Mouse (Mus musculus): ENCODE data around the gene C1qa.
A peak's percentile ranks its signal among the peaks of the same experiment; 100 is the strongest.

Gene C1qa

DNA sequence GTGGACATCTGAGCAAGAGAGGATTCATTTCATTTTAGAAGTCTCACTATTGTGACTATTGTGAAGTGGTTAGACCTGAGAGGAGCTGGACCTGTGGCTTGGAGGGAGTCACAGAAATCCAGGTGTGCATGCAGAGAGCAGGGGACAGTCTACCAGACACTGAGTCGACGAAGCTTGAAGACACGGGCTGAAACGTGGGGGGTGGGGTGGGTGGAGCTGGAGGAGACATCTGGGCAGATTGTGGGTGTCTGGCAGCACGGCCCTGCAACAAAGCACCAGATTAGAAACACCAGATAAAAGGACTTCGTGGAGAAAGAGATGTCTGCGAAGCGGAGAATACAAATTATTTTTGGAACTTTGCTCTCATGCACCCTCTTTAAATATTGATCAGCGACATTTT lies 35.1 kb downstream of the C1qa start:
- no peak for DNase-seq (ENCODE audit: low read depth, low spot score)

DNA sequence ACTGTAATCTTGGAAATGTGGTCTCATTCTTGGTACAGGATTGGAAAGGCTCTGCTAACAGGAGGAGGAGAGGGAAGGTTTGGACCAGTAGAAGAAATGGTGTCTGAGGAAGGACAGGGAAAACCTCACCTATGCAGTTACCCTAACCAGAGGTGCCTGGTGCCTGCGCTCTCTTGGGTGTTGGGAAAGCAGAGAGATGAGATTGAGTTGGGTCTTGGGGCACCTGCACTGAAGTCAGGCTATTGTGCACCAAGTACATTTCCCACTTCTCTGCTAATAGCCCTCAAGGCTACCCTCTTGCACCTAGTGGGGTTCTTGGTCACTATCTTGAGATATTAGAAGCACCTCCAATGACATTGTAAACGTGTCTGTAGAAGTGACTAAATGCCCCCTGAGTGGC lies 36.2 kb downstream of the C1qa start:
- no peak for DNase-seq (ENCODE audit: low read depth, low spot score)

DNA sequence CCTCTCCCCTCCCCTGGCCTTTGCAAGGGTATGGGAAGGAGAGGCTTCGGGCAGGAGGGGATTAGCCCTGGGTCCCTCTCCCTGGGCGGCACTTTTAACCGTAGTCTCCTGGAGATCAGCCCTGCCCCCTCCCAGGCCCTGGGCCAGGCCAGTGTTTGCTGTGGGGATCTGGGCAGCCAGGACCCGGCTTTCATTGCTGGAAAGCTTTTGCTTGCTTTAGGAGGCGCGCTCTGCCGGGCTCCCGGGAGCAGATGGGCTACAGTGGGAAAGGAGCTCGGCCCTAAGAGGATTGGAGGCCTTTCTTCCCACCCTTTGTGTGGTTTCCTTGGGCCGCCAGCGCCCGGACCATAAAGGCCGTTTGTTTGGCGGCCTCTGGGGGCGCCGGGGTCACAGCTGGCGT lies 36.8 kb downstream of the C1qa start:
- DNase-seq (ENCODE audit: low read depth, low spot score), result no peak

DNA sequence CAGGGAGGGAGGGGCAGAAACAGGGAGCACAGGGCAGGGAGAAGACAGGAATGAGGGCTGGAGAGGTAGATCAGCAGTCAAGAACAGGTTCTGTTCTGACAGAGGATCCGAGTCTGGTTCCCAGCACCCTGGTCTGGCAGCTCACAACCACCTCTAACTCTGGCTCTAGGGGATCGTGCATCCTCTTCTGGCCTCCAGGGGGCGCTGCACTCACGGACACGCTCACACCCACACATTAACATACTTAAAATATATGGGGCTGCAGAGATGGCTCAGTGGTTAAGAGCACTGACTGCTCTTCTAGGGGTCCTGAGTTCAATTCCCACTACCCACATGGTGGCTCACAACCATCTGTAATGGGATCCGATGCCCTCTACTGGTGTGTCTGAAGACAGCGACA lies 38.6 kb downstream of the C1qa start:
- peak; percentile 24 for DNase-seq (ENCODE audit: low read depth, low spot score)

DNA sequence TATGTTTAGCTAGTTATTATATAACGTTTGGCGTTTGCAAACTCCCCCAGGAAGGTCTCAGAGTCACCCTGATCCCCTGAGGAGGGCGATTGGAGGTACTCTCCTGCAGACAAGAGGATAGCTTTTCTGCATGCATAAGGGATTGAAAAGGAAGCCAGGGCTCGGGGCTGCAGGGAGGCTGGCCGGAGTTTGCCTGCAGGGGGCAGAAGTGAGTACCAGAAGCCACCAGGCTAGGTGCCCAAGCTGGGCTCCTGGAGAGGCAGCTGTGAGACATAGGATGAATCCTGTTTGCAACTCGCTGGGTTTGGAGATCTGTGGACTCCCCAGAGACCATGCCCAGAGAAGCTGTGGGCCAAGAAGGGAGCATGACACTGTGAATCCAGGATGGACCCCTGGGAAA lies 43.5 kb downstream of the C1qa start:
- peak; percentile 6 for DNase-seq (ENCODE audit: low read depth, low spot score)

DNA sequence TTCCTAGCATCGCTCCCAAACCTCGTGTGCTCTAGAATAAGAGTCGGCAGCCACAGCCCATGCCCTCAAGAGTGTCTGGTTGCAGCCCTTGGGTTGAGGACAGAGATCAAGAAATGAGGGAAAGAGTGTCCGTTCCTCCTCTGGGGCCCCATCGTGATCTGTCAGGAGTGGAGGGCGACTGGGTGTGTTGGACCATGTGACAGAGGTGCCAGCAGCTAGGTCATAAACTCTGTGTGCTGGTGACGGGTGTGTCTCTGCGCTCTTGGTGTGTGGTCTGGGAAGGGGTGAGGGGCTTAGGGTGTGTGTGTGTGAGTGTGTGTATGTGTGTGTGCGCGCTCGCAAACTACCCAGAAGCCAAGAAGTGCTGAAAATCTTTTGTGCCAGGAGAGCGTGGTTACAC lies 45.6 kb downstream of the C1qa start:
- no peak for DNase-seq (ENCODE audit: low read depth, low spot score)

DNA sequence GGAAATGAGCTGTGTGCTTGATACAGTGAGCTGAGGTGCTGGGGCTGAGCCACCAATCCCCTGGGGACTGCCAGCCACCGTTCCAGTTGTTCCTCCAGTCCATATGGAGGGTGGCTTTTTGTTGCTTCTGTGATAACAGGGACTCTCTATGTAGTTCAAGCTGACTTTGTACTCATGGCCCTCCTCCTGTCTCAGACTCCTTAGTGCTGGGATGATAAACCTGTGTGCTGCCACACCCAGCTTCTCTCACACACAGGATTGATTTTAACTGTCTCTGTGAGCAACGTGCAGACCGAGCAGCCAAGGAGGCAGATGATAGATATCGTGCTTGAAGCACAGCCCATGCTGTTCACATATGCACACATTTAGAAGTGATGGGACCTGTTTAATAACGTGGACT lies 46.5 kb downstream of the C1qa start:
- DNase-seq (ENCODE audit: low read depth, low spot score), result no peak

DNA sequence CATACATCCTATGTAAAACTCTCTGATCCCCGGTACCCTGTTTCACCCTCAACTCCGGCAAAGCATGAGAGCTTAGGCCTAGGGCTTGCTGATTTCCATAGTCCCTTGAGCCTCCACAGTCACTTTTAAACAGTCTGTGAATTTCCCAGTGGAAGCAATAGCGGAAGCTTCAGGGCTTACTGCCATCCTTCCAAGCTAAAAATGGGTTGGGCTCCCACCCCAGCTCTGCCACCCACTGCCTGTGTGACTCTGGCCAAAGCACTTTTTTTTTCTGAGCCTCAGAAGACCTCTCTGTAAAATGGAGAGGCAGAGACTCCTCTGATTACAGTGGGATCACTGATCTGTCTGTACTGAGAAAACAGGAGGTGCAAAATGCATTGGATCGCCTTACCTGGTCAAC lies 50.0 kb downstream of the C1qa start:
- DNase-seq (ENCODE audit: low read depth, low spot score), result no peak

DNA sequence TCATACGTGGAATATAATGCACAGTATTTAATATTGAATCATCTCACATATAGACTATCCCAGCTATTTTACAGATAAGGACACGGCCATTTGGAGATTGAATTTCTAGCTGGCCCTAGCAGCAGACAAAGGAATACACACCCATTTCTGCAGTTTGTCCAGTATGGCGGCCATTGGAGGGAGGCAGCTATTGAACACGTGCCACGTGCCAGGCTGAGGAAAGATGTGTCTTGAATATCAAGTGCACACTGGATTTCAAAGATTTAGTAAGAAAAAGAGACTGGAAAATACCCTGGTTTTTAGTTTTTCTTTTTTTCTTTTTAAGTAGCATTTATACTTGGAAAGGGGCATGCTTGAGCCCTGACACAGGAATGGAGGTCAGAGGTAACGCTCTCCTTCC lies 51.4 kb downstream of the C1qa start:
- no peak for DNase-seq (ENCODE audit: low read depth, low spot score)

Data from CD4-positive, CD25-positive, alpha-beta regulatory T cell, adult 2 months (primary cell).